Mouse (Mus musculus) lung, adult 2 months (tissue): ENCODE results near the gene Mcat.

Source experiments
- CTCF ChIP-seq: fragments of 200-500 bp; IDR thresholded peaks from 2 replicates; pipeline ENCODE4 v1.5.1; 2011; ENCODE audit warnings: mild to moderate bottlenecking, low read length, control low read depth; ENCODE audit not compliant: insufficient read depth
- POLR2A ChIP-seq: fragments of 200-500 bp; IDR thresholded peaks from 2 replicates; pipeline ENCODE4 v1.6.1; 2011; ENCODE audit warnings: low read depth, mild to moderate bottlenecking, control low read depth, low read length, borderline replicate concordance; ENCODE audit errors: extremely low read depth

- TF ChIP-seq POLR2A, result no peak
- peak; percentile 79 for TF ChIP-seq CTCF
Observed at GRCm38 (mm10) chr15:83583419-83584156, 20.0 kb upstream of the Mcat start.
